Mouse (Mus musculus) monocyte, adult 2 months (primary cell): ENCODE measurements around the gene Unc93b1.
"Not testable (repeated sequence)": the region's sequence is repeated elsewhere in the genome, so short reads cannot be mapped to it uniquely, and the experiment has no call there.

Experiments used
- DNase-seq, 2 experiments: peaks; one replicate each; pipeline ENCODE4 v3.0.0; 2022; ENCODE audit warnings: low spot score in 2 of 2, low read depth in 1 of 2

Unc93b1 gene

GRCm38 (mm10) chr19:3942986-3943735 lies 8.2 kb downstream of the Unc93b1 start:
- DNase-seq: no peak

GRCm38 (mm10) chr19:3945872-3946564 lies 11.0 kb downstream of the Unc93b1 start:
- no peak for DNase-seq

DNA sequence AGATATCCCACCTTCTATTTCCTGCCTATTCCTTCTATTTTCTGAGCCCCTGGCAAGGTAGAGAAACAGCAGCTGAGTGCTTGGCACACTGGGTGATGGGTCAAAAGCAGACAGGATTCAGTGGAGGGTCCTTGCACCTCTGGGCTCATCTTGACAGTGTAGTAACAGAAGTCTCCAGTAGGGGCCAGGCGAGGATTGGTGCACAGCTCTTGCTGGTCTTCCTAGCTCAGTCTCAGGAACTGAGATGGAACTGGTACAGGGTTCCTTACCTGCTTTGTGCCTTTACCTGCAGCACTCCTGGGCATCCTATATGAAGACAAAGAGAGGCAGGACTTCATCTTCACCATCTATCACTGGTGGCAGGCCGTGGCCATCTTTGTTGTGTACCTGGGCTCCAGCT lies 11.7 kb downstream of the Unc93b1 start:
- DNase-seq: no peak

DNA sequence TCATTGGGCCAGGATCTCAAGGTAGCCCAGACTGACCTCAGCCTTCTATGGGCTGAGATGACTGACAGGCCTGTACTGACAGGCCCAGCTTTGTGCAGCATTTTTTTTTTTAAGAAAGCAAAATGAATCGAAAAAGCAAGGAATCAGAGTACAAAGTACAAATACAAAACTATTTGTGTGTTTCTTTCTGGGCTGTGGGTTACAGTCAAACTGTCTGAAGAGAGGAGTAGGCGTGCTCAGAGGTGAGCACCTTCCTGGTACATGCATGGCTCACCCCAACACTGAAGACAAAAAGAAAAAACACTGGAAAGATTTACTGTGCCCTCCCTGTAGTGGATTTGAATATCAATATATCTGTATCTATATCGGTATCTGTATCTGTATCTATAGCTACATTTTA lies 12.8 kb downstream of the Unc93b1 start:
- DNase-seq: no peak

GRCm38 (mm10) chr19:3948546-3948945 lies 13.6 kb downstream of the Unc93b1 start:
- DNase-seq: no peak

GRCm38 (mm10) chr19:3950331-3950730 lies 15.3 kb downstream of the Unc93b1 start:
- DNase-seq: no peak

DNA sequence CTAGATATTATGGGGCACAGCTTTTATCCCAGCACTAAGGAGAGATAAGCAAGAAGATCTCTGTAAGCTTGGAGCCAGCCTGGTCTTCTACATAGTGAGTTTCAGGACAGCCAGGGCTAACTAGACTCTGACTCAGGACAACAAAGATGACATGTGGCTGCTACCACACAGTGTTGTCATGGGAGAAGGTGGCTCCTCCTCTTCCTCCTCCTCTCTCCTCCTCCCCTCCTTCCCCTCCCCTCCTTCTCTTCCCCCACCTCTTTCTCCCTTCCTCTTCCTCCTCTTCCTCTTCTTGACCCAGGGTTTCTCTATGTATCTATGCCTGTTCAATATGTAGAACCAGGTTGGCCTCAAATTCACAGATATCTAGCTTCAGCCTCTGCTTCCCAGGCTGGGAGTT lies 16.5 kb downstream of the Unc93b1 start:
- DNase-seq: no peak

DNA sequence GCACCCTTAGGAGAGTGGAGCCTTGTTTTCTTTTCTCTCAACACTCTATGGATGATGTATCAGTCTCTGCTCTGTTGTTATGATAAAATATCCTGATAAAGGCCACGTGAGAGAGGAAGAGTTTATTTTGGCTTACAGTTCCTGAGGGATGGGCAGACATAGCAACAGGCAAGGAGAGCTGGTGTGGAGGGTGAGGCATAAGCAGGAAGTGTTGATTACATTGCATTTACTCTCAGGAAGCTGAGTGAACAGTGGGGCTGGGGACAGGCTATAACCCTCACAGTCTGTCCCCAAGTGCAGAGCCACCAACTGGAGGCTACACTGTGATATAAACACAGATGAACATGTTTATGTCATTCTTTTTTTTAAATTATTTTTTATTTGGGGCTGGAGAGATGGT lies 17.1 kb downstream of the Unc93b1 start:
- DNase-seq: no peak

DNA sequence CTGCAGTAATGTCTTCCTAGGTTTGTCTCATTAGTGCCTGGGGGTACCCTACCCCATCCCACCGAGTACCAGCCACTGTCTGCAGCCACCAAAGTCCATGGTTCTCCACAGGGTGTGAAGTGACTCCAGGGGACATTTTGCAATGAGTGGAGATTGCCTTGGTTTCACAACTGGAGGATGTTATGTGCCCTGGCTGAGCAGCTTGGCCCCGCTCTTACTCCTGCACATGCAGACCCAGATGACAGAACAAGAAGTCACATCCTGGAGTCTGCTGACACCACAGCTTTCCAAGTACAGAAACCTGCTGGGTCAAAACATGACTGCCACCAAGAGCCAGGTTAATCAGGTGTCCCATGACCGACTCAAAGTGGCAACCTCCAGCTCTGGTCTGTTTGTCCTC lies 20.0 kb downstream of the Unc93b1 start:
- DNase-seq: no peak

- no peak for DNase-seq
Observed at GRCm38 (mm10) chr19:3955804-3956203, 20.8 kb downstream of the Unc93b1 start.

GRCm38 (mm10) chr19:3957296-3958036 lies 22.5 kb downstream of the Unc93b1 start:
- DNase-seq: not testable (repeated sequence)

GRCm38 (mm10) chr19:3958470-3958869 lies 23.5 kb downstream of the Unc93b1 start, which contains the start of gene Aldh3b3:
TSS of gene Aldh3b3 (plus strand) at chr19:3958645.
- DNase-seq: no peak

DNA sequence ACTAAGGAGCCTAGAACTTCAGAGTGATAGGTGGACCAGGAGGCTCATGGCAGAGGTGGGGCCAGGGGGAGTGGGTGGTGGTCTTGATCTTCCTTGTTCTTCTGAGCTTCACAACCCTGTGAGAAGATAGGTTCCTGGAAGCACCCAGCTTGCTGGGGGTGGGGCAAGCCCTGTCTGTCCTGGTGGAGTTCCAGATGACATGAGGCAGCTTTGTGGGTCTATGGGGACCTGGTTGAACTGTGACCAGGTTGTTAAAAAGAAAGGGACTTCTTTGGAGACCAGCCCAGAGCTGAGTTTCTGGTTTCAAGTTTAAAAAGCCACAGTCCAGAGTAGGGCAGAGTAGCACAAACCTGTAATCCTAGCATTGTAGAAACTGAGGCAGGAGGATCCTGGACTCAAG lies 24.0 kb downstream of the Unc93b1 start:
- DNase-seq: no peak

DNA sequence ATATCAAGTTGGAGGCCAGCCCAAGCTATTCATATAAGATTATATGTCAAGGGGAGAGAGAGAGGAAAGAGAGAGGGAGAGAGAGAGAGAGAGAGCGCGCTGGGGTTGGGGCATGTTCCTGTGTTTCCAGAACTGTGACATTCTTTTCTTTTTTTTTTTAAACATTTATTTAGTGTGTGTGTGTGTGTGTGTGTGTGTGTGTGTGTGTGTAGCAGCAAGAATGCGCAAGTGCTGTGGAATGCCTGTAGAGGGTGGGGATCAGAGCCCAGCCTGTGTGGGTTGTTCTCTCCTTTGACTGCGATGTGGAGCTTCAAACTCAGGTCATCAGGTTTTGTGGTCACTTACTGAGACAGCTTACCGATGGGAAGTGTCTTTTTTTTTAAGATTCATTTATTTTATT lies 25.2 kb downstream of the Unc93b1 start:
- no peak for DNase-seq

DNA sequence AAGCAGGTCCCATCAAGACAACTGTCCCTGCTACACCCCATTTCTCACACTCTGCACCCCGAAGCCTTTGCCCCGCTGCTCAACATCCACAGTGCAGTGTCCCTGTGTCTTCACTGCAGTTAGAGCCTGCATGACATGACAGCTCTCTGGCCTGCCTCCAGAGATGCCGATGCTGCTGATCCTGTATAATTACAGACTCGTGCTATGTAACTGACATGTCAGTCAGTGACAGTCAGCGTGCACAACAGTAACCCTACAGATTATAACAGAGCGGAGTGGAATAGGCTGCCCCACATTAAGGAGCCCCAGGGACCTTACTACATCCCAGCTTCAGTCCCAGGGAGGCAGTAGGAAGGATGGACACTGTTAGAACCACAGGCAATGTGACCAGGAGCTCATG lies 26.8 kb downstream of the Unc93b1 start:
- DNase-seq: not testable (repeated sequence)

GRCm38 (mm10) chr19:3962469-3962868 lies 27.5 kb downstream of the Unc93b1 start:
- no peak for DNase-seq

- DNase-seq: no peak
Observed at GRCm38 (mm10) chr19:3964030-3964429, 29.0 kb downstream of the Unc93b1 start.

DNA sequence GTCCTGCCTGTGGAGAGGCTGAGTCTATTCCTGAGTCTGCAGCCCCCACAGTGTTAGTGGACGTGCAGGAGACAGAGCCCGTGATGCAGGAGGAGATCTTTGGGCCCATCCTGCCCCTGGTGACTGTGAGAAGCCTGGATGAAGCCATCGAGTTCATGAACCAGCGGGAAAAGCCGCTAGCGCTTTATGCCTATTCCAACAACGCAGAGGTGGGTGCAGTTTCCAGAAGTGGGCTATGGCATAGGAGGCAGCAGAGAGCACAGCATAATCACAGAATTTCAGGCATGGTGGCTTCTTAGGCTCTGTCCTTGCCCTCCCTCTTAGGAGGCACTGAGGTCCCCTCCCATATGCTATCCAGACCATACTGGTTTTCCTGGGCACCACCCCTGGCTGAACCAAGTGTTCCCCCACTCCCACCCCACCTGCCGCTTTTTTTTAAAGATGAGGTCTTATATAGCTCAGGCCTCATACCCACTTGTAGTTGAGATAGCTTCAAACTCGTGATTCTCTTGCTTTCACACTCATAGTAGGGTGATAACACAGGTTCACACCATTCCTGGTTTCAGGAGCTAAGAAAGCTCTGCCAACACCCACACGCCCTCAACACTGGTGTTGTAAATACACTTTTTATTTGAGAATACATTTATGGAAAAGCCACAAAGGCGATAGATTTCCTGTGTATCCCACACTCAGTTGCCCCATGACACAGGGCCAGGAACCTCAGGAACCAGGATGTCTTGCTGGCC lies 31.5 kb downstream of the Unc93b1 start:
- DNase-seq: no peak

- DNase-seq: no peak
Observed at GRCm38 (mm10) chr19:3967258-3967657, 32.3 kb downstream of the Unc93b1 start.

DNA sequence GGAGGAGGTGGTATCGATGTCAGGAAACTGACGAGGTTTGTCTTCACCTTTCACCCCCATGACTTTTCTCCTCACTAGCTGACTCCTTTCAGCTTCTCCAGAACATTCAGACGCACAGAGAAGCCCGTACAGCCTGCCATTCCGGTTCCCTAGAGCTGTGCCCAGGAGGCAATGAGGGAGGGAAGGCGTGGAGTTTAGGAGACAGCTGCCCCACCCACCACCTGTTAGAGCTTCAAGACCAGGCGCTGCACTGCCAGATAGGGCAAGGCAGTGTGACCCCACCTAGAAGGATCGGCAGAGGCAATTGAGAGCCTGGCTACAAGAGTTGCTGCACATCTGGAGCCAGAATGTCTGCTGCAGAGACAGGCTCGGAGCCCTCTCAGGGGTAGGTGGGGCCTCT lies 37.2 kb downstream of the Unc93b1 start, which contains the start of gene Aldh3b2:
Gene Aldh3b2, plus strand, starts transcription at position 100 of the 400 bp plus-strand sequence.
- no peak for DNase-seq

GRCm38 (mm10) chr19:3974608-3975007 lies 39.6 kb downstream of the Unc93b1 start:
- DNase-seq: not testable (repeated sequence)
